Mouse (Mus musculus): Measurements from ENCODE around the gene Pde4c. TPM values are rescaled to one million over a fixed set of nuclear protein-coding genes. Genes with fewer than 3 reads are reported as not detected.

Gene Pde4c
- total and polyA plus RNA-seq, 3 experiments, result 0.65 to 3.0 TPM; not detected in 1

- H3K9me3 ChIP-seq (replicated peaks; ENCODE audit: insufficient read depth, low read length), result no peaks in the 10 kb centered on the region
- peaks cover 22% of the 10 kb centered on the region for H3K79me2 ChIP-seq (ENCODE audit: control insufficient read depth, insufficient read depth, low read length, poor library complexity)
- peaks cover 5 to 21% of the 10 kb centered on the region in 2 experiments; a peak in 3 of 4 replicates for H3K4me1 ChIP-seq (ENCODE audit: control insufficient read depth in 1 of 2, insufficient read depth in 2 of 2, low read length in 2 of 2)
- peak overlapping the region; percentile 84 for H3K9ac ChIP-seq (ENCODE audit: control insufficient read depth, low read depth, low read length, poor library complexity, severe bottlenecking)
- peaks cover 0 to 20% of the 10 kb centered on the region in 2 experiments; a peak in 2 of 4 replicates for H3K36me3 ChIP-seq (ENCODE audit: control insufficient read depth in 1 of 2, insufficient read depth in 2 of 2, low read length in 2 of 2)
- H3K4me3 ChIP-seq (ENCODE audit: control insufficient read depth in 1 of 2, insufficient read depth in 1 of 2, low read depth in 2 of 2, low read length in 2 of 2), result no peak overlapping the region
- DNase-seq (ENCODE audit: low read depth, low spot score), result peak; percentile 27
- TF ChIP-seq MAFK (IDR thresholded peaks at IDR 0.05; ENCODE audit: borderline replicate concordance, low read depth, low read length), result no peak
- no peak for TF ChIP-seq USF2 (IDR thresholded peaks at IDR 0.05; ENCODE audit: borderline replicate concordance in 1 of 2, insufficient read depth in 1 of 2, low read depth in 1 of 2, low read length in 2 of 2)
- TF ChIP-seq BHLHE40 (IDR thresholded peaks at IDR 0.05; ENCODE audit: borderline replicate concordance, low read depth, low read length), result no peak
- no peak for TF ChIP-seq MYB (IDR thresholded peaks at IDR 0.05; ENCODE audit: low read depth, low read length)
- no peak for TF ChIP-seq TCF12 (IDR thresholded peaks at IDR 0.05; ENCODE audit: low read depth, low read length)
- TF ChIP-seq SIN3A (IDR thresholded peaks at IDR 0.05; ENCODE audit: low read length), result no peak
- TF ChIP-seq MAZ (IDR thresholded peaks at IDR 0.05; ENCODE audit: low read depth, low read length), result no peak
- TF ChIP-seq MAX (IDR thresholded peaks at IDR 0.05; ENCODE audit: low read length), result no peak
- no peak for TF ChIP-seq E2F4 (IDR thresholded peaks at IDR 0.05; ENCODE audit: borderline replicate concordance, low read depth, low read length)
- no peak for TF ChIP-seq CHD1 (IDR thresholded peaks at IDR 0.05; ENCODE audit: low read depth, low read length)
- TF ChIP-seq EP300 (IDR thresholded peaks at IDR 0.05; ENCODE audit: low read depth in 1 of 2, low read length in 2 of 2), result no peak
- TF ChIP-seq TAL1 (IDR thresholded peaks at IDR 0.05; ENCODE audit: low read length), result no peak
- TF ChIP-seq NRF1 (IDR thresholded peaks at IDR 0.05; ENCODE audit: insufficient read depth, low read depth, low read length, poor library complexity, severe bottlenecking), result no peak
- H3K27ac ChIP-seq (ENCODE audit: control insufficient read depth, low read depth, low read length), result peak overlapping the region; percentile 89
- H3K27me3 ChIP-seq (ENCODE audit: control insufficient read depth in 1 of 2, insufficient read depth in 2 of 2, low read length in 2 of 2), result no peaks in the 10 kb centered on the region
Measured at GRCm38 (mm10) chr8:70674716-70675115, 48.8 kb upstream of the Pde4c start.

DNA sequence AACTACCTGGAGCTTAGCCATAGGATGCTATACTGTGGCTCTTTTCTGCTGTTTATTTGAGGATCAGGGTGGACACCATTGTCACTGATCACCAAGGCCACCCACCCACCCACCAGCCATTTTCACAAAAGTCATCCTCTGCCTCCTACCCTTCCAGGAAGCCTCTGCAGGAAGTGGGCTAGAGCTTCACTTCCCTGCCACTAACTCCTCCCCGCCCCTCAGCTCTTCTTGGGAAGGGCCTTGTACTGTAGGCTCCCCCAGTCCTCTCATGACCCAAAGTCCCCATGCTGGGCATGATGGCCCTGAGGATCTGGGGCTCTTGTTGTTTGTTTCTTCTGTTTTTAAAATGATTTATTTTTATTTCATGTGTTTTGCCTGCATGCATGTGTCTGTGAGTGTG lies 48.2 kb upstream of the Pde4c start:
- no peaks in the 10 kb centered on the region for H3K9me3 ChIP-seq (replicated peaks; ENCODE audit: insufficient read depth, low read length)
- TF ChIP-seq HCFC1 (IDR thresholded peaks at IDR 0.05; ENCODE audit: low read depth, low read length) (no peak), TBP (IDR thresholded peaks at IDR 0.05; ENCODE audit: low read depth, low read length) (no peak), GATA1 (IDR thresholded peaks at IDR 0.05; ENCODE audit: low read depth, low read length) (no peak), POLR2AphosphoS5 (IDR thresholded peaks at IDR 0.05; ENCODE audit: borderline replicate concordance, low read depth, low read length) (no peak)
- peak; percentile 29 for DNase-seq (ENCODE audit: low read depth, low spot score)
- peaks cover 22% of the 10 kb centered on the region for H3K79me2 ChIP-seq (ENCODE audit: control insufficient read depth, insufficient read depth, low read length, poor library complexity)
- H3K4me3 ChIP-seq (ENCODE audit: control insufficient read depth in 1 of 2, insufficient read depth in 1 of 2, low read depth in 2 of 2, low read length in 2 of 2), result no peak overlapping the region
- H3K9ac ChIP-seq (ENCODE audit: control insufficient read depth, low read depth, low read length, poor library complexity, severe bottlenecking), result no peak overlapping the region
- H3K27me3 ChIP-seq (ENCODE audit: control insufficient read depth in 1 of 2, insufficient read depth in 2 of 2, low read length in 2 of 2), result no peaks in the 10 kb centered on the region
- no peak overlapping the region; the same call in 1 of the 2 replicates for H3K27ac ChIP-seq (ENCODE audit: control insufficient read depth, low read depth, low read length)
- H3K4me1 ChIP-seq (ENCODE audit: control insufficient read depth in 1 of 2, insufficient read depth in 2 of 2, low read length in 2 of 2), result peaks cover 5 to 21% of the 10 kb centered on the region in 2 experiments; a peak in 3 of 4 replicates
- peaks cover 0 to 20% of the 10 kb centered on the region in 2 experiments; a peak in 2 of 4 replicates for H3K36me3 ChIP-seq (ENCODE audit: control insufficient read depth in 1 of 2, insufficient read depth in 2 of 2, low read length in 2 of 2)
